Mouse (Mus musculus) C2C12 (cell line): Measurements from ENCODE around the gene Pacs2. TPM values are rescaled to one million over a fixed set of nuclear protein-coding genes. Genes with fewer than 3 reads are reported as not detected.

Experiments
- H3K27me3 ChIP-seq: one replicate; pipeline ENCODE4 v1.6.1; 2011; ENCODE audit not compliant: control insufficient read depth, insufficient read depth, insufficient read length
- H3K36me3 ChIP-seq: one replicate; pipeline ENCODE4 v1.6.1; 2011; ENCODE audit not compliant: control insufficient read depth, insufficient read depth
- H3K4me3 ChIP-seq: one replicate; pipeline ENCODE4 v1.5.1; 2011; ENCODE audit warnings: mild to moderate bottlenecking, control low read depth; ENCODE audit not compliant: poor library complexity, insufficient read depth, severe bottlenecking
- H3K79me2 ChIP-seq: one replicate; pipeline ENCODE4 v1.6.1; 2011; ENCODE audit not compliant: control insufficient read depth, insufficient read depth
- H3K79me3 ChIP-seq: one replicate; pipeline ENCODE4 v1.6.1; 2011; ENCODE audit warnings: low read depth, control low read depth
- H3ac ChIP-seq: one replicate; pipeline ENCODE3; 2011; ENCODE audit warnings: low read depth; ENCODE audit not compliant: control insufficient read depth, insufficient read length
- CEBPB ChIP-seq: IDR thresholded peaks from one replicate; pipeline ENCODE4 v1.6.1; 2011; ENCODE audit warnings: low read depth, mild to moderate bottlenecking, control low read depth, moderate library complexity
- CTCF ChIP-seq: IDR thresholded peaks from one replicate; pipeline ENCODE4 v1.5.1; 2011; ENCODE audit not compliant: control insufficient read depth, insufficient read depth, insufficient read length
- FOSL1 ChIP-seq: IDR thresholded peaks from one replicate; pipeline ENCODE4 v1.8.0; 2011; ENCODE audit warnings: mild to moderate bottlenecking, low read length; ENCODE audit not compliant: poor library complexity, insufficient read depth, severe bottlenecking
- MAX ChIP-seq: IDR thresholded peaks from one replicate; pipeline ENCODE4 v1.6.1; 2011; ENCODE audit warnings: mild to moderate bottlenecking, control low read depth
- MYOD1 ChIP-seq: IDR thresholded peaks from one replicate; pipeline ENCODE4 v1.6.1; 2011; ENCODE audit warnings: low read depth; ENCODE audit not compliant: control insufficient read depth, insufficient read length
- MYOG ChIP-seq: IDR thresholded peaks from one replicate; pipeline ENCODE4 v1.6.1; 2011; ENCODE audit not compliant: control insufficient read depth, insufficient read length; ENCODE audit errors: extremely low read depth
- USF1 ChIP-seq: IDR thresholded peaks from one replicate; pipeline ENCODE4 v1.6.1; 2011; ENCODE audit warnings: low read depth, mild to moderate bottlenecking, control low read depth, moderate library complexity
- polyA plus RNA-seq: library from polyadenylated mRNA; unstranded; fragments of >200 nt; fragmentation: generic; extraction: Trizol; gene quantifications from one replicate; pipeline ENCODE4 v1.2.1, GENCODE M21; 2012; ENCODE audit warnings: missing spikeins

Gene Pacs2
- polyA plus RNA-seq, 1 experiment, result 48.8 TPM

DNA sequence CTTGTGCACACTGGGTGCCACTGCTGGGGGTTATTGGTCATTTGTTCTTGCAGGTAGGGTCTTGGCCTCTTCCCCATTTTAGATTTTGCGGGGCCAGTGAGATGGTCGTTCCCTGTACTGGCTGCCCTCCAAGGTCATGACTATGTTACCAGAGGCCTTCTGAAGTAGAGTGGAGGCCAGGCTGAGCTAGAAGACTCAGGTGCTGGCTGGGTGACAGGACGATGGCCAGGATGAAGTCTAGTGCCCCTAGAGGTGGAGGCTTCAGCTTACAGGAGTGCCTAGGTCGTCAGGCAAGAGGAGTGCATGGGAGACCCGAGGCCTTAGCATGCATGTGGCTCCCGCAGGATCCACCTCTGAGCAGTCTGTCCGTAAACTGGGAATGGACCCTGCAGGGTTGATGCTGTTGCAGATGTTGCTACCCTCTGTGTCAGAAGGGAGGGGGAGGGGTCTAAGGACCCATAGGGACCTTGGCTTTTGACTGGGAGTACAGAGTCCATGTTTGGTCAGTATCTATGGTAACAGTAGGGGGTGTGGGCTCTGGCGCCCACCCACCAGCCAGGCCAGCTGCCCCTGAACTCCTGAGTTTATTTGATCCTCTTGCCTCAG is 89.6 kb downstream of the Pacs2 start:
- Histone ChIP-seq H3K4me3 (no peak overlapping the region), H3K27me3 (no peaks in the 10 kb centered on the region), H3K36me3 (peaks cover 19% of the 10 kb centered on the region), H3K79me2 (peaks cover 98% of the 10 kb centered on the region), H3K79me3 (peaks cover 91% of the 10 kb centered on the region), H3ac (no peak overlapping the region)
- TF ChIP-seq MAX (no peak), CTCF (no peak), MYOD1 (no peak), MYOG (no peak), CEBPB (no peak), FOSL1 (no peak), USF1 (no peak)

DNA sequence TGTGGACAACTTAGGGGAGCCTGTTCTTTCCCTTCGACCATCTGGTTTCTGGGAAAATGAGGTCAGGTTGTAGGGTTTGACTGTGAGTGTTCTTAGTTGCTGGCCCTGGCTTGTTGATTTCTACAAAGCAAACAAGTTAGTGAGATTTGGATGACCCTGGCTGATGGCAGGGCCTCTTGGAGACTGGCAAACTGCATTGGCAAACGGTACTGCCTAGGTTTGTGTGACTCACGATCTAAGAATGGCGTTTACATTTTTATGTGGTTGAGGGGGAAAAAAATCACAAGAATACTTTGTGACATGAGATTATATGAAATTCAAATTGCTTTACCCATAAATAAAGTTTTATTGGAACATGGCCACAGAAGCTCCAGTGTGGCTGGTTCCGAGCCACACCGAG is 92.1 kb downstream of the Pacs2 start:
- Histone ChIP-seq H3ac (no peak overlapping the region), H3K79me2 (peaks cover 89% of the 10 kb centered on the region), H3K4me3 (no peak overlapping the region), H3K79me3 (peaks cover 82% of the 10 kb centered on the region), H3K36me3 (peaks cover 19% of the 10 kb centered on the region), H3K27me3 (no peaks in the 10 kb centered on the region)
- no peak for TF ChIP-seq MYOD1
- TF ChIP-seq CEBPB, result peak; percentile 2

DNA sequence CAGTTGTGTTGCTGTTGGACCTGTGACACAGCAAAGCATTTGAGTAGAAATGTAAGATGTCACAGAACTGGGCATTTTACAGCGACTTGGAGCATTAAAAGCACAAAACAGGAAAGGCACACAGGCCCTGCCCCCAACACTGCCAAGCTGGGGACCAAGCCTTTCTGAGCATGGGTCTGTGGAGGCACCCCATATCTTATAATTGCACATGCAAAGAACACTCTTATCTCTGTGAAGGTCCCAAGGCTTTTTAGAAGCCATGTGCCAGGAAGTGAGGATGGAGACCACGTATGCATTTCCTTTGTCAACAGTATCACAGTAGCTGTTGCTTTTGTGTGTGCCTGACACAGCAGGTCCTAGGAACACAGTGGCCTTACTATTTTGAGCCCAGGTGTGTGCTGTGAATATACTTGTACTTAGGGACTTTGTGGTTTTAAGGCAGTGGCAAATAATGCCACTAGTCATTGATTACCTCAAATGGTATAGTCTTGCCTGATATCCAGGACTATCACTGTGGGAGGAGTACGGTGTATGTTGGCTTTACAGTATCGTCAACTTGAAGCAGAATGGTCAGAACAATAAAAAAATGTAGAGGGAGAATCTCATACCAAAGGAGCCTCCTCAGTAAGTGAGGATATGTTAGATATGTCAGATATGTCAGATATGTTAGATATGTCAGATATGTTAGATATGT is 93.3 kb downstream of the Pacs2 start:
- no peak overlapping the region for H3K4me3 ChIP-seq

DNA sequence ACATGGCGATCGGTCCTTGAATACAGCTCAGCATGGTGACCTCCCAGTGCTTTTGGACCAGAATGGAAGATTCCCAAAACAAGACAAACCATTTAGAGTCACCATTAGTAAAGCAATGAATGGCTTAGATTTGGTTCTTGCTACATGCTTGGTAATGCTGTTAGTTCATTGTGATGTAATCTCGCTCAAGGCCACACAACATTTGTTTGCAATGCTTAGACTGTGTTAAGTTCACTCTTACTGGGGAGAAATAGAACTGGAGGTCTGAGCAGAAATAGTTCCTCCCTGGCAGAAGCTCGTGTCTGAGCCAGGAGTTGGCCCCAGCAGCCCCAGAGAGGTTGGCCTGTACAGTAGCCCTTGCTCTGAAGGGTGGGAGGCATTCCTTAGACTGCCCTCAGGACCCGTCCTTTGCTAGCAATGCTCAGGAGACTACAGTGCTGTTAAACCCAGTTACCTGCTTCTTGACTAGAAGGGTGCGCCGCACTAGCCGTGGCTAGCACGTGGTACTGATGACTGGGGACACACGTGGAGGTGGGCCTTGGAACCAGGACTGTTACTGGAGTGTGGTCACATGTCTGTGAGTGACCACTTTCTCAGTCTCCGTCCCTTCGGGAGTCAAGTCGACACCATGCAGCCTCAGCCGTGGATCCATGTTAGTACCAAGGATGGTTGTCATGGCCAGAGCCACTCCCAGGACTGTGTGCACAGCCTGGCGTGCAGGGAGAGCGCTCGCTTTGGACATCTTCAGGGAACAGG is 94.4 kb downstream of the Pacs2 start:
- Histone ChIP-seq H3ac (no peak overlapping the region), H3K79me3 (peaks cover 68% of the 10 kb centered on the region), H3K36me3 (peaks cover 40% of the 10 kb centered on the region), H3K79me2 (peaks cover 87% of the 10 kb centered on the region), H3K27me3 (no peaks in the 10 kb centered on the region), H3K4me3 (no peak overlapping the region)
- TF ChIP-seq CEBPB (no peak), MYOG (no peak), CTCF (no peak), MAX (no peak), USF1 (no peak), FOSL1 (no peak), MYOD1 (no peak)

More for the DNA sequence above, 93.3 kb downstream of the Pacs2 start:
- Histone ChIP-seq H3K27me3 (no peaks in the 10 kb centered on the region), H3ac (no peak overlapping the region), H3K79me3 (peaks cover 78% of the 10 kb centered on the region), H3K36me3 (peaks cover 28% of the 10 kb centered on the region), H3K79me2 (peaks cover 87% of the 10 kb centered on the region)
- no peak for TF ChIP-seq MYOD1
- TF ChIP-seq MAX, result no peak
- no peak for TF ChIP-seq USF1
- TF ChIP-seq MYOG, result no peak
- no peak for TF ChIP-seq CEBPB
- no peak for TF ChIP-seq FOSL1
- no peak for TF ChIP-seq CTCF

DNA sequence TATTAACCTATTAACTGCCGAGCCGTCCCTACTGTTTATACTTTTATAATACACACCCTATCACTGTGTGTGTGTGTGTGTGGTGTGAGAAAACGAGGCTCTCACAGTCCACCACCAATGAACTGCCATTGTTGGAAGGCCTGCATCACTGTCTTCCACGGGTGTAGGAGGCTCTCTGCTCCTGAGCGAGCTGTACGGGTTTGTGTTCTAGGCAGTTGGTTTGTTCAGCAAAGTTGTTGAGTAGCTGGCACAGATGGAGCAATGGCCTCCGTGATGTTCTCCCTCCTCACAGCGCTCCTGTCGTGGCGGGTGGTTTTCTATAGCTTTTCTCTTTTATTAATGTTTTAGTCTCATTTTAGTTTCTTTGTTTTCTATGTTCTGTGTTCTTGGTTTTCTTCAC is 95.5 kb downstream of the Pacs2 start:
- H3K36me3 ChIP-seq, result peaks cover 50% of the 10 kb centered on the region
- H3K79me3 ChIP-seq, result peaks cover 60% of the 10 kb centered on the region
- no peaks in the 10 kb centered on the region for H3K27me3 ChIP-seq
- peaks cover 77% of the 10 kb centered on the region for H3K79me2 ChIP-seq
- TF ChIP-seq MAX (no peak), FOSL1 (no peak), USF1 (no peak), CEBPB (no peak), MYOG (no peak), MYOD1 (no peak), CTCF (no peak)
- no peak overlapping the region for H3ac ChIP-seq
- H3K4me3 ChIP-seq, result no peak overlapping the region

DNA sequence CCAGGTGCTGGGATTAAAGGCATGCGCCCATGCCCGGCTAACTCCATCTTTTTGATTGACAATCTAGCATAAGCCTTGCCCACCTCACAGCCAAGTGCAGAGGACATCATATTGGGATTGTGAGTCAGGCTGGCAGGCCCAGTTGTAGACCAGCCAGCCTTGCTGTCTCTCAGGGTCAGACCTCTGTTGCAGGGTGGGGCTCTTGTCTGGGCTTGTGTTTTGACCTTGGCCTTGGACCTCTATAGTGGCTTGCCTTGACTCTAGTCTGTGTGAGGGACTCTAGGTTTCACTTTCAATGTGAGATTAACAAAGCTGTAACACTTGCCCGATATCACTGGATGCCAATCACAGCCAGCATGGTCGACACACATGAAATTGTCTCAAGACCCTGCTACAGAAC is 99.8 kb downstream of the Pacs2 start:
- Histone ChIP-seq H3K27me3 (no peaks in the 10 kb centered on the region), H3K4me3 (no peak overlapping the region), H3ac (no peak overlapping the region), H3K79me3 (peaks cover 22% of the 10 kb centered on the region), H3K79me2 (peaks cover 35% of the 10 kb centered on the region), H3K36me3 (peaks cover 63% of the 10 kb centered on the region)
- TF ChIP-seq FOSL1, result no peak
- TF ChIP-seq MYOD1, result no peak
- TF ChIP-seq USF1, result no peak
- TF ChIP-seq CEBPB, result no peak
- TF ChIP-seq MYOG, result no peak
- TF ChIP-seq MAX, result no peak
- TF ChIP-seq CTCF, result no peak
